Mouse (Mus musculus): ENCODE measurements around the gene Pomt1.

Pomt1 gene

DNA sequence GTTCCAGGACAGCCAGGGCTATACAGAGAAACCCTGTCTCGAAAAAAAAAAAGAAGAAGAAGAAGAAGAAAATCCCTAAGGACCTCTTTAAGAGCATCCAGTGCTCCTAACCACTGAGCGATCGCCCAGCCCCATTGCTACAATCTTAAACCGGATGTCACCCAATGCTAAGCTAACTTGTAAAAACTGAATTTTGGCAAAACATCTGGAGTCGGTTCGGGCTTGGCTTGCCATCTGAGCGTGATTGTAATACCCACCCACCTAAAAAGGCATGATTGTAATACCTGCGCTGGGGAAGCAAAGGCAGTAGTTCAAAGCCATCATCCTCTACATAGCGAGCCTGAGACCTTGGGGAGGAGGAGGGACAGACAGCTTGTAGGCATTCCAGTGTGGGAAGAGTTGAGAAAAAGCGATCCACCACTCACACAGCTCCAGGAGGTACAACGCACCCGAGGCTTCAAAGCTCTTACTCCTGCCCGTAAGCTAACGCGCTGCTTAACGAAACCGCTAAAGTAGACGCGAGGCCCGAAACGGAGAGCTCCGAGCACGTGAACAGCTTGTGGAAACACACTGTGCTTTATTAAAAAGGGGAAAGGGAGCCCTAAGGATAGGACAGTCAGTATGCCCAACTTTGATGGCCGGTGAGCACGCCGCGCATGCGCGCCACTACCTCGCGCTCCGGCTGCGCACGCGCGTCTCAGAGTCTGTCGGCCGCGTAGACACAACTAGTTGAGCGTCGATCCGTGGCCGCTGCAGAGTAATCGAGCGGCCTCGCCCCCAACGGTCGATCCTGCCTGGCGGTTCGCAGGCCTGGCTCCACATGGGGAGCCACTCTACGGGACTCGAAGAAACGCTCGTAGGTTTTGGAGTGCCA lies at the start of gene Pomt1:
Pomt1 (plus strand) TSS at position 705 of the 874 bp plus-strand sequence.
- DNase-seq (ENCODE audit: extremely low spot score) = peak; percentile 91

DNA sequence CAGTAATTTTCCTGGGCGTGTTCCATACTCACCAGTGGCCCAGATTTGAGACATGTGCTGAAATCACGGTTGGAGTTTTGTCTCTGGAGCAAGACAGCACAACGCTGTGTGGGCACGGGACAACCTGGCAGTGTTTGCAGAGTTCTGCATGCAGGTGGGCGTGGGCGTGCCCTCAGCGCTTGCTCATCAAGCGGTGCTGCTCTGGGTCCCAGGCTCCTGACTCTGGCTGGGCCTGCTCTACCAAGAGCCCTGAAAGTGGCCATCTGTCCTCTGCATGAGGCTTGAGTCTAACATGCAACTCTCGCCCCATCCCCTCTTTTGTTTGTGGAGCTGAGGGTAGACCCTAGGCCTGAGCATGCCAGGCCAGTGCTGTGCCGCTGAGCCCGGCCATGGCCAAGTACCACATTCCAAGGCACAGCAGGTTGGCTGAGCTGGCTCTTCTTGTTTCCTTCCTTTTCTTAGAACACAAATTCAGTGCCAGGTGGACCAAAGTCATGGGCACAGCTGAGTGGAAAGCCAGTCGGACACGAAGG lies 49.3 kb upstream of the Pomt1 start:
- DNase-seq (ENCODE audit: extremely low spot score) = no peak

GRCm38 (mm10) chr2:32187649-32188048 lies 48.7 kb upstream of the Pomt1 start:
- DNase-seq (ENCODE audit: extremely low spot score) = no peak

DNA sequence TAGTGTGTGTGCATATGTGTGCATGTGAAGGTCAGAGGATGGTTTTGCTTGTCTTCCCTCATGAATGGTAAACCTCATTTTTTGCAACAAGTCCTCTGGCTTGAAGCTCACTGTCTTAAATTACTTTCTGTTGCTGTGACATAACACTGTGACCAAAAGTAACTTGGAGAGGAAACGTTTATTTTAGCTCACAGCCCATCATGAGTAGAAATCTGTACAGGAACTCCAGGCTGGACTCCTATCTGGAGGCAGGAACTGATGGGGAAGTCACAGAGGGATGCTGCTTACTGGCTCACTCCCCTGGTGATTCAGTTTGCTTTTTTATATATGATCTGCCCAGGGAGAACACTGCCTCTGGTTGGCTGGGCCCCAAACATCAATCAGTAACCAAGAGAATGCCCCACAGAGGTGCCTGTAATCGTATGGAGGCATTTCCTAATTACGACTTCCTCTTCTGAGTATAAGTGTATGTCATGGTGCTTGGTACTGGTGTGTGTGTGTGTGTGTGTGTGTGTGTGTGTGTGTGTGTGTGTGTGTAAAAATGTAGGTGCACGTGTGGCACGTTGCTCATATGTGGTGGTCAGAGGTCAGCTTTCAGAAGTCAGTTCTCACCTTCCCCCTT lies 47.2 kb upstream of the Pomt1 start:
- DNase-seq (ENCODE audit: extremely low spot score) = no peak

DNA sequence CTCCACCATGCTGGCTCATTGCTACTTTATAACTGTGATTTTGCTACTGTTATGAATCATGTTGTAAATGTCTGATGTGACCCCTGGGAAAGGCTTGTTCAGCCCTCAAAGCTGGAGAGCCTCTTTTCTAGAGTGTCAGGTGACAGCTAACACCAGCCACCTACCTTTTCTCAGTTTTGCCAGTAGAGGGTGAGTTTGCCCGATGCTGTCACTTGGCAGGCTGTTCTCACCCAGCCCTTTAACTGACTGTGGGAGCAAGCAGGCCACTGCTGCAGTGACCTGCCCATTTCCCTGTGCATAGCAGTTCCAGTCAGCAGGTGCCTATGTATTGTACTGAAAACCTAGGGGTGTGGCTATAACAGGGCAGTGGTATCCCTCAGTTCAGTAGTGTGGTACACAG lies 45.8 kb upstream of the Pomt1 start:
- no peak for DNase-seq (ENCODE audit: extremely low spot score)

DNA sequence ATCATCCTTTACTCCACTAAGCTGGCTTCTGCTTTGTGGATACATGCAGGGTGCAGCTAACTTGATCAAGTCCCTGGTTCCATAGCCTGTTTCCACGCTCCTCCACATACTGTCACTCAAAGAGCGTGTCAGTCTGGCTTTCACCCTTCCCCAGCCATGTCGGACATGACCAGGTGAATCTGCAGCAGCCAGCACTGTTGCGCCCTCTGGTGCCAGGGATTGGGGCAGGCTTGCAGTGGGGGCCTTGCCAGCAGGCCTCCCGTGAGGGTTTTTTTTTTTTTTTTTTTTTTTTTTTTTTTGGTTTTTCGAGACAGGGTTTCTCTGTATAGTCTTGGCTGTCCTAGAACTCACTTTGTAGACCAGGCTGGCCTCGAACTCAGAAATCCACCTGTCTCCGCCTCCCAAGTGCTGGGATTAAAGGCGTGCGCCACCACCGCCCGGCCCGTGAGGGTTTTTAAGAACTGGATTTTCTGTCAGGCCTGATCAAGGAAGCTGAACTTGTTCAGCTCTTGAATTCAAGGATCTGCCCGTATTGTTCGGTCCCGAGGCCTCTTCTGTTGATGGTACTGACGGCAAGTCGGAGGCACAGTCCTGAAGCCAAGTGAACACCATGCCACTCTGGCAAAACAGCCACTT lies 44.4 kb upstream of the Pomt1 start:
- DNase-seq (ENCODE audit: extremely low spot score) = peak; percentile 48

GRCm38 (mm10) chr2:32198977-32199376 lies 37.4 kb upstream of the Pomt1 start:
- DNase-seq (ENCODE audit: extremely low spot score) = no peak

DNA sequence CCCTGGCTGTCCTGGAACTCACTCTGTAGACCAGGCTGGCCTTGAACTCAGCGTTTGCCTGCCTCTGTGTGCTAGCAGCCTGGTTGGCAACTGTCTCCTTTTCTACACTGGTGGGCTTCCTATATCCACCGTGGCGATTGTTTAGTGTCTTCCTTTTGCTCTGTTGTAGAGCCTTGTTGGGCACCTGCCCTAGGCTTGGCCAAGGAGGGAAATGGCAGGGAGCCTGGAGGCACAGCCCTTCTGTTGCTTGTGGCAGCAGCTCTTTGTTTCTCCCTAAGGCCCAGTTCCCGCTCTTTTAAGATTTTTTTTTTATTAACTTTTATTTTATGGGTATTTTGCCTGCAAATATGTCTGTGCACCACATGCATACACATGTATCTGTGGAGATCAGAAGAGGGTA lies 36.4 kb upstream of the Pomt1 start:
- no peak for DNase-seq (ENCODE audit: extremely low spot score)

- DNase-seq (ENCODE audit: extremely low spot score) = no peak
These were observed 35.7 kb upstream of the Pomt1 start for GRCm38 (mm10) chr2:32200712-32201111.

GRCm38 (mm10) chr2:32201527-32201926 lies 34.9 kb upstream of the Pomt1 start:
- no peak for DNase-seq (ENCODE audit: extremely low spot score)

GRCm38 (mm10) chr2:32203853-32204252 lies 32.5 kb upstream of the Pomt1 start:
- DNase-seq (ENCODE audit: extremely low spot score) = no peak

DNA sequence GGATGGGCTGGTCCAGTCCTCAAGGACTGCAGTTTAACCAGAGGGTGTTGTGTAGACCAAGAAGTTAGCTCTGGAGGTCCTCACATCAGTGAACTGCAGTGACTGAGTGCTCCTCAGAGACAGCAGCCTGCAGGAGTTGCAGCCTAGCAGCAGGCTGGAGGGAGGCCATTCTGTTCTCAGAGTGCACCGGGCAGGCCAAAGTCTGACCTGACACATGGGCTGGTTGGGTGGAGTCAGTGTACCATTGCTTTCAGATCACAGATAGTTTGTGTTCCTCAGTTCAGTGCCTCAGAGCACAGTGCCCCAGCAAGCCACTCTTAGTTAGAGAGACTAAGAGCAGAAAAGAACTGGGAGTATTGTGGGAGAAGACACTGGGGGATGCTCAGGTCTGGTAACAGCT lies 28.7 kb upstream of the Pomt1 start:
- DNase-seq (ENCODE audit: extremely low spot score) = no peak

- no peak for DNase-seq (ENCODE audit: extremely low spot score)
These were observed 24.7 kb upstream of the Pomt1 start for GRCm38 (mm10) chr2:32211689-32212088.

DNA sequence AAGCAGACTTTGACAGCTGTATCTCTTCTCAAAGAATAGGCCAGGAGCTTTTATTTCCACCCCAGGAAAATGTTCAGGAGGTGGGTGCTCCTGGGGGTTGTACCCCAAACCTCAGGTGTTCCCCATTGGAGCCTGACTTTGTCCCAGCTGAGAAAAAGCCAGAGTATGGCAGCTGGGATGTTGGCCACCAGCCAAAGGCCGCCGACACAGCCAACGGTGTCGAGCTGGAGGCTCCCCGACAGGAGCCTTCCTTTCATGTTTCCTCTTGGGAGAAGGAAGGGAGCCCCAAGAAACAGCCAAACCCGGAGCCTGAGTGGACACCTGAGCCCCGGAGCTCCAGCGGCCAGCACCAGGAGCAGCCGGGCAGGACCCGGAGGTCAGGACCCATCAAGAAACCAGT lies 23.4 kb upstream of the Pomt1 start:
- no peak for DNase-seq (ENCODE audit: extremely low spot score)

- DNase-seq (ENCODE audit: extremely low spot score) = no peak
These were observed 20.8 kb upstream of the Pomt1 start for GRCm38 (mm10) chr2:32215576-32215975.

- DNase-seq (ENCODE audit: extremely low spot score) = no peak
These were observed 19.9 kb upstream of the Pomt1 start for GRCm38 (mm10) chr2:32216506-32216905.

DNA sequence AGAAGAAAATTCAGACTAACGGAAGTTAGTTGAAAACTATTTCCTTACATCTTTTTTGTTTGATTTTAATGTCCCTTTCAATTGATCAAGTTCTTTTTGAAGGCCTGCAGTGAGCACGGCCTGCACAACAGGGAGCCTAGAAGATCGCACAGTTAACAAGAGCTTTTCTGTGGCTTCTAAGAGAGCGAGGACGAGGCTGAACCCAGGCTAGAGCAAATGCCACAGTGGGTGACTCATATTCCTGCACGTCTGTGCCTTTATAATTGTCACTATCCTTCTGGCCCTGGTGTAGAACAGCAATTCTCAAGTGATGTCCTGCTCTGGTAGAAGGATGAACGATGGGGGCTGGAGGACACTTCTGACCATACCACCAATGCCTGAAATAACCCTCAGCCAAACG lies 18.7 kb upstream of the Pomt1 start:
- no peak for DNase-seq (ENCODE audit: extremely low spot score)

DNA sequence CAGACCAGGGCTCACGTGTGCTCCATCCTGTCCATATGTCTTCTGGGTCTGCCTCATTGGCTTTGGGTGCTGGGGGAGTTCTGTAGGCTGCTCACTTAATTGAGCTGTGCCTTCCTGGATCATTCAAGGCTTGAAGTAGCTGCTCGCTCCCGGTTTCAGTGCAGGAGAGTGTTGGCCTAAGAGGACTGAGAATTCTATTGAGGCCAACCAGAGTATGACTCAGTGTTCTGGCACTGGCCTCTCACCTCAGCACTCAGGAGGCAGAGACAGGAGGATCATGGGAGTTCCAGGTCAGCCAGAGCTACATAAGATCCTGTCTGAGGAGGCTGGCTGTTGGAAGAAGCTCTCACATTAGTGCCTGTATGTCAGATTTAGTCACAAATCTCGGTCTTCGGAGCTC lies 18.3 kb upstream of the Pomt1 start:
- DNase-seq (ENCODE audit: extremely low spot score) = no peak

DNA sequence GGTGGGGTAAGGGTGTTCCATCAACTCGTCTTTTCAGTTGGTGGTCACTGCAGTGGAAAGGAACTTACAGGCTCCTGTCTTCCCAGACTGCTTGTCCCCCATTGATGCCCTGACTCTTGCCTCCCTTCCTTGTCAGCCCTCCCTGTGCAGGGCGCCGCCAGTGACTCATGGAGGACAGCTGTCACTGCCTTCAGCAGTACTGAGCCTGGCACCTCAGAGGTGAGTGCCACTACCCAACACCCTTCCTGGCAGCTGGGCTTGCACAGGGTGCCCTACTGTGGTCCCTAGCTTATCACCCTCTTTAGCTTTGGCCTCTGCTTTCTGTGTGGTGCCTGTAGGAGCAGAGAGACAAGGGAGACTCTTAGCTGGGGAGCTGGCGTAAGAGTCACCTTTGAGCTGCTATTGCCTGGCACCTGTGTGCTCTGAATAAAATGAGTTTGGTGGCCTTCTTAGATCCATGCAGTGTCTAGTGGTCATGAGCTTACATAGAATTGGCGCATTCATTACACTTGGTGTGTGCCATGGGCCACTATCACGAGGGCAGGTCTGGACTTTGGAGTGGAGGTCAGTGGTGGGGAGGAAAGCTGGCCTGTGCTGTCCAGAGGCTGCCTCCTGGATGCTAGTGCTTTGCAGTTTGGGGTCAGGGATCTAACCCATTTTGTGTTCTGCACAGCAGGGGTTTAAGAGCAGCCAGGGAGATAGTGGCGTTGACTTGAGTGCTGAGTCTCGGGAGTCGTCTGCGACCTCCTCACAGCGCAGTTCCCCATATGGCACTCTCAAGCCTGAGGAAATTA lies 17.7 kb upstream of the Pomt1 start:
- DNase-seq (ENCODE audit: extremely low spot score) = no peak

- no peak for DNase-seq (ENCODE audit: extremely low spot score)
These were observed 16.9 kb upstream of the Pomt1 start for GRCm38 (mm10) chr2:32219501-32219900.

- DNase-seq (ENCODE audit: extremely low spot score) = no peak
These were observed 16.4 kb upstream of the Pomt1 start for GRCm38 (mm10) chr2:32220021-32220420.

DNA sequence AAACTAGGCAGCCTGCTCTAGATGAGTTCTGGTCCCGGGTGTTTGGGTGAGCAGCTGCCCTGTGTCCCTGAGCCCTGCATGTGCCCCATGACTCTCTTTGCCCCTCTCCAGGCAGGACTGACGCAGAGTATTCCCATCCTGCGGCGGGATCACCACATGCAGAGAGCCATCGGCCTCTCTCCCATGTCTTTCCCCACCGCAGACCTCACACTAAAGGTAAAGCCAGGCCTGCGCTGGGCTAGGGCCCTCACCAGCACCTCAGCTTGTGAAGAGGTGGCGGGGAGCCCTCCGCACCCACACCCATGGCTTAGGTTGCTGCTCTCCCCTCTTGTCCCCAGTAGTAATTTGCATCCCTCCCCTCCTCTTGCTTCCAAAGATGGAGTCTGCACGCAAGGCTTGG lies 15.4 kb upstream of the Pomt1 start:
- DNase-seq (ENCODE audit: extremely low spot score) = no peak

Data from embryo, embryonic 9.5 days (tissue).